Mouse (Mus musculus) thymus, adult 2 months (tissue): ENCODE data around the gene Dock3. TPM values are rescaled to one million over a fixed set of nuclear protein-coding genes. Genes with fewer than 3 reads are reported as not detected.

ENCODE experiments used
- DNase-seq: peaks from one replicate; pipeline ENCODE4 v3.0.0; 2021
- H3K27ac ChIP-seq: fragments of 200-500 bp; 2 replicates; pipeline ENCODE4 v1.5.1; 2012; ENCODE audit warnings: low read length, control low read depth; ENCODE audit not compliant: control insufficient read depth, insufficient read depth
- H3K27me3 ChIP-seq: fragments of 200-500 bp; 2 replicates; pipeline ENCODE4 v1.6.1; 2012; ENCODE audit warnings: mild to moderate bottlenecking, low read length, moderate library complexity, mixed read lengths; ENCODE audit not compliant: control insufficient read depth, insufficient read depth
- H3K36me3 ChIP-seq: fragments of 200-500 bp; 2 replicates; pipeline ENCODE4 v1.6.1; 2012; ENCODE audit warnings: mild to moderate bottlenecking, low read length, moderate library complexity; ENCODE audit not compliant: control insufficient read depth, insufficient read depth
- H3K4me1 ChIP-seq: fragments of 200-500 bp; replicated peaks from 2 replicates; pipeline ENCODE4 v1.6.1; 2012; ENCODE audit warnings: low read length; ENCODE audit not compliant: control insufficient read depth, insufficient read depth
- H3K4me3 ChIP-seq: fragments of 200-500 bp; 2 replicates; pipeline ENCODE4 v1.5.1; 2012; ENCODE audit warnings: mild to moderate bottlenecking, low read length, control low read depth, moderate library complexity; ENCODE audit not compliant: control insufficient read depth, insufficient read depth
- CTCF ChIP-seq: fragments of 200-500 bp; IDR thresholded peaks from 2 replicates; pipeline ENCODE4 v1.5.1; 2012; ENCODE audit warnings: mild to moderate bottlenecking, control low read depth, low read length, moderate library complexity, borderline replicate concordance; ENCODE audit not compliant: control insufficient read depth, poor library complexity, insufficient read depth; ENCODE audit errors: extremely low read depth
- POLR2A ChIP-seq: fragments of 200-500 bp; IDR thresholded peaks from 2 replicates; pipeline ENCODE4 v1.6.1; 2012; ENCODE audit warnings: mild to moderate bottlenecking, low read length, control low read depth, moderate library complexity; ENCODE audit not compliant: control insufficient read depth, poor library complexity, insufficient read depth; ENCODE audit errors: extremely low read depth
- WGBS: fragments of 180-500 bp; shearing (Covaris S2); methylation state at CpG from one replicate; pipeline ENCODE4 v1.1.7; 2018; 5-methylcytosine and 5-hydroxymethylcytosine counted together
- polyA plus RNA-seq: library from polyadenylated mRNA; depleted of rRNA; stranded (reverse); fragments of >200 nt; gene quantifications from 2 replicates; pipeline ENCODE4 v1.2.3, GENCODE M21; 2012

Gene Dock3
- polyA plus RNA-seq, 1 experiment = 3.2 TPM

DNA sequence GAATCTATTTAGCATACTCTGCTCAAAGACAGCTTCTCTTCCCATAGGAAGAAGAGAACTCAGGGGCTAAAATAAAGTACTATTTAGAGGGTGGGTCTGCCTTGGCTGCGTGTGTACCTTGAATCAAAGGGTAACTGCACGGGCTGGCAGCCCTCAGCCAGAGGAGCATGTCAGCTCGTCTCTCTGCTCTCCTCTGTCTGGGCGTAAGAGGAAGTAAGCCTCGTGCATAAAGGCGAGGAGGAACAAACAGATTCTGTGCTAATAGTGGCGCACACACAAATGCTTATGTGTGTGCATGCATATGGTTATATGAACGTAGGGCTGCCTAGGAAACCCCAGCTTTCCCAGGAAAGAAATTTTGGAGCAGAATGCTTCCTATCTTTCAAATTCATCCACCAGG lies 29.1 kb upstream of the Dock3 start:
- 14% methylated on average over 8 of the region's 8 CpGs for WGBS
- DNase-seq = no peak
- H3K27ac ChIP-seq = no peak overlapping the region
- TF ChIP-seq POLR2A (no peak), CTCF (no peak)
- H3K4me1 ChIP-seq = 0 out of 2 replicates have a peak, but pooled peaks cover 2% of the 10 kb centered on the region
- H3K4me3 ChIP-seq = no peak overlapping the region
- H3K36me3 ChIP-seq = no peaks in the 10 kb centered on the region
- H3K27me3 ChIP-seq = no peaks in the 10 kb centered on the region

DNA sequence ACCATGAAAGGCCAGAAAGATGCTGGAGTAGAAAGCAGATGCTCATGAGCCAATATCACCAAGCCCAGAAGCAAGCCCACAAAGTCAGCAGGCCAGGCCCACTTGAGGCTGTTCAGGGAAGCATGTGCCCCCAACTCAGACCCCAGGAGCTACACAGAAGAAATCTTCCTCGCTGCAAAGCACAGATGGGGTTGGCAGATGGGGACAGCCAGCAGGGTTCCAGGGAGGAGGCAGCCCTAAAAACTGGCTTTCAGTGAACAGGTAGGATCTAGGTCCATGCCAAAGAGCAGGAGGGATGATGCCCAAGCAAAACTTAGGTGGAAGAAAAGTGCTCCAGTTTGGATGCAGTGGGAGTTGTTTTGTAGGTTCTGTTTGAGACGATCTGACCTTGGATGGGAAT lies 28.7 kb upstream of the Dock3 start:
- Histone ChIP-seq H3K36me3 (no peaks in the 10 kb centered on the region), H3K4me1 (0 out of 2 replicates have a peak, but pooled peaks cover under 1% of the 10 kb centered on the region), H3K27ac (no peak overlapping the region), H3K27me3 (no peaks in the 10 kb centered on the region), H3K4me3 (no peak overlapping the region)
- TF ChIP-seq POLR2A = no peak
- TF ChIP-seq CTCF = no peak
- no peak for DNase-seq
- 83% methylated on average over 2 of the region's 2 CpGs for WGBS

DNA sequence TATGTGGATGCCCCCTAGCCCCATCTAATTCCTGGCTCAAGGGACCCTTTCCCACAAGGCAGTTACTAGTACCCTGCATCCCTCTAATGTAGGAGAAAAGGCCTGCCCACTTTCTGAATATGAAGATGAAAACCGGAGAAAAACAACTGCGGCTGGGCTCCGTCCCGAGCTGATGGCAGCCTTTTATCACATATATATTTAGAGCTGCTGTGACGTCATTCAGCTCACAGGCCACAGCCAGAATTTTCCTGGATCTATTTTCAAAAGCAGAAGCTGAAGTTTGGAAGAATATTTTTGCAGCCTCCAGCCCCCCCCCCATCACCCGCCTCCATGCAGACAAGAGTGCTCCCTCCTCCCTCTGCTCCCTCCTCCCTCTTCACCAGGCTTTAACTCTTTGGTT lies 27.9 kb upstream of the Dock3 start:
- TF ChIP-seq POLR2A (no peak), CTCF (no peak)
- WGBS = 94% methylated on average over 6 of the region's 6 CpGs
- Histone ChIP-seq H3K36me3 (no peaks in the 10 kb centered on the region), H3K27me3 (no peaks in the 10 kb centered on the region), H3K4me3 (no peak overlapping the region), H3K27ac (no peak overlapping the region), H3K4me1 (no peaks in the 10 kb centered on the region)
- no peak for DNase-seq

DNA sequence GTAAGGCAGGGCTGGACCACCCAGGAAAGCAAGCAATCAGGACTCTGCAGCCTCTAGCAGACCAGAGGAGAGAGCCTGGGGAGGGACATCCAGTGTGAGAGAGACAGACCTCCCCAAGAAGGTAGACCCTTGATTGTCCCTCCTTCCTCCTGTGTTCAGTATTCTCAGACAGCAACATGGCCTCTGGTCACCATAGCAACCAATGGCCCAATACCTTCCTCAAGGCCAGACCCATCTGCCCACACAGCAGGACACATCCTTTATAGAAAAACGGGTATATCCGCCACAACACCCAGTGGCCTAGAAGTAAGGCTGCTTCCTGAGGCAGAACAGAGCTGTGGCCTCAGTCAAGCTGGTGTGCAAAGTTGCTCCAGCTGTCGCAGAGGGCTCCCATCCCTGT lies 23.9 kb upstream of the Dock3 start:
- no peaks in the 10 kb centered on the region for H3K4me1 ChIP-seq
- TF ChIP-seq POLR2A (no peak), CTCF (no peak)
- no peak overlapping the region for H3K4me3 ChIP-seq
- no peaks in the 10 kb centered on the region for H3K36me3 ChIP-seq
- H3K27me3 ChIP-seq = no peaks in the 10 kb centered on the region
- whole genome bisulfite sequencing = 94% methylated on average over 3 of the region's 3 CpGs
- no peak overlapping the region for H3K27ac ChIP-seq
- no peak for DNase-seq

DNA sequence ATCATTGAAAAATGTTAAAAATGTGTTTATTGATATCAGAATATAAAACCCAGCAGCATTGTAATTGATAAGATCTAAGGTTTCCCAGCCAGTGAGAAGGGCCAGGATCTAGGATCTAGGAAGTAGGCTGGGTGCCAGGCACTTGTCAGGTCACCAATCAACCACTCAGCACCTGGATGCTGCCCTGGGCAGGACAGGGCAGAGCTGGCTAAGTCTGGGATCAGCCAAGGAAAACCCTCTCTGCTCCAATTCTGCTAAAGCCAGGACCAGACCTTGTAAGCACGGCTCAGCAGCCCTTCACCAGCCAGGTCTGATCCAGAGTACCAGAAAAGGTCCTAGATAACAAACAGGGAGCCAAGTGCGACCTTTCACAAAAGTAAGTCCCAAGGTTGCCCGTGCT lies 23.2 kb upstream of the Dock3 start:
- no peak for DNase-seq
- H3K4me1 ChIP-seq = no peaks in the 10 kb centered on the region
- H3K27ac ChIP-seq = no peak overlapping the region
- TF ChIP-seq POLR2A = no peak
- TF ChIP-seq CTCF = no peak
- H3K36me3 ChIP-seq = no peaks in the 10 kb centered on the region
- no peaks in the 10 kb centered on the region for H3K27me3 ChIP-seq
- no peak overlapping the region for H3K4me3 ChIP-seq
- WGBS = 97% methylated on average over 3 of the region's 3 CpGs

DNA sequence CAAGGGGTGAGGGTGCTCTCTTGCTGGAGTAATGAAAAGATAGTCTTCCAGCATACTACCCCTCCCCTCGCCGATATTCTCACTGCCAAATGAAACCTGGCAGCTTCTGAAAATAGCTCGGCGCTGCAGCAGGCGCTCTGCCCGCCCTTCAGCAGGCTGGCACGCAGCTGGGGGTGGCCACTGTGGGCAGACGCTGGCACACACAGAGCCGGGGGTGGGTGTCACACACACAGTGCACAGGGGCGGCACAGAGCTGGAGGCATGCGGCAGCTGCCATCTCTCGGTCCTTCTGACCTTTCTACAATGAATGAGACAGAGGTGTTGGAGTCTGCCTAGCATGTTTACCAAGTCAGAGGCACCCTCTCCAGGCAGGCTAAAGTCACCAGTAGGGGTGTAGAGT lies 22.8 kb upstream of the Dock3 start:
- DNase-seq = no peak
- no peak overlapping the region for H3K27ac ChIP-seq
- 56% methylated on average over 12 of the region's 12 CpGs for WGBS
- no peaks in the 10 kb centered on the region for H3K4me1 ChIP-seq
- no peaks in the 10 kb centered on the region for H3K36me3 ChIP-seq
- TF ChIP-seq POLR2A = no peak
- TF ChIP-seq CTCF = no peak
- H3K4me3 ChIP-seq = no peak overlapping the region
- H3K27me3 ChIP-seq = no peaks in the 10 kb centered on the region

DNA sequence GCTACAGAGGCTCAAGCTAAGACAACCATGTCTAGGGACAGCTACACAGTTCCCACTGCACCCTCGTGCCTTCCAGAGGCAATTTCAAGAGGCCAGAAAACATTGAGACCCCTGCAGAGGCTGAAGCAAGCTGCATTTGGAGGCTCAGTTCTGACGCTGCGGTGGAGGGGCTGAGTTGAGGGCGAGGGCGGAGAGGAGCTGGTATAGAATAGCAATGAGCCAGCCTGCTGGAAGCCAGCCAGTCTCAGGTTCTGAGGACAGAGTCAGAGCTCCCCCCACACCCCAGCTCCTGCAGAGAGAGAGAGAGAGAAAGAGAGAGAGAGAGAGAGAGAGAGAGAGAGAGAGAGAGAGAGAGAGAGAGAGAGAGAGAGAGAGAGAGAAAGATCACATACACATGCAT lies 20.5 kb upstream of the Dock3 start:
- Histone ChIP-seq H3K27me3 (no peaks in the 10 kb centered on the region), H3K4me1 (no peaks in the 10 kb centered on the region), H3K4me3 (no peak overlapping the region), H3K27ac (no peak overlapping the region), H3K36me3 (no peaks in the 10 kb centered on the region)
- TF ChIP-seq CTCF (no peak), POLR2A (no peak)
- 71% methylated on average over 5 of the region's 5 CpGs for WGBS
- no peak for DNase-seq
